Mouse (Mus musculus) bone marrow, adult 2 months (tissue): ENCODE results near the gene Klhl21. TPM values are rescaled to one million over a fixed set of nuclear protein-coding genes. Genes with fewer than 3 reads are reported as not detected.
A peak's percentile ranks its signal among the peaks of the same experiment; 100 is the strongest.

Experiments used
- H3K27ac ChIP-seq: fragments of 200-500 bp; 2 replicates; pipeline ENCODE4 v1.5.1; 2012; ENCODE audit warnings: low read depth, mild to moderate bottlenecking, control low read depth, inconsistent platforms, low read length; ENCODE audit not compliant: control insufficient read depth, poor library complexity, insufficient read depth
- H3K4me1 ChIP-seq: fragments of 200-500 bp; 2 replicates; pipeline ENCODE4 v1.6.1; 2011; ENCODE audit warnings: low read length; ENCODE audit not compliant: control insufficient read depth, insufficient read depth
- H3K4me3 ChIP-seq: fragments of 200-500 bp; replicated peaks from 2 replicates; pipeline ENCODE3; 2011; ENCODE audit warnings: mild to moderate bottlenecking, low read depth, low read length, control low read depth; ENCODE audit not compliant: control insufficient read depth
- CTCF ChIP-seq: fragments of 200-500 bp; IDR thresholded peaks from 2 replicates; pipeline ENCODE4 v1.5.1; 2011; ENCODE audit warnings: low read length, control low read depth; ENCODE audit not compliant: control insufficient read depth, insufficient read depth
- POLR2A ChIP-seq: fragments of 200-500 bp; IDR thresholded peaks from 2 replicates; pipeline ENCODE4 v1.6.1; 2011; ENCODE audit warnings: low read depth, mild to moderate bottlenecking, control low read depth, low read length, borderline replicate concordance; ENCODE audit not compliant: control insufficient read depth
- WGBS: fragments of 180-500 bp; shearing (Covaris S2); methylation state at CpG from one replicate; pipeline ENCODE4 v1.1.7; 2018; 5-methylcytosine and 5-hydroxymethylcytosine counted together
- polyA plus RNA-seq: library from polyadenylated mRNA; stranded (reverse); fragments of >200 nt; gene quantifications from 2 replicates; pipeline ENCODE4 v1.2.4, GENCODE M21; 2011; ENCODE audit warnings: low replicate concordance; ENCODE audit not compliant: missing spikeins, insufficient read depth, insufficient read length

Gene Klhl21
- 3.5 and 6.6 TPM in 2 replicates for polyA plus RNA-seq

DNA sequence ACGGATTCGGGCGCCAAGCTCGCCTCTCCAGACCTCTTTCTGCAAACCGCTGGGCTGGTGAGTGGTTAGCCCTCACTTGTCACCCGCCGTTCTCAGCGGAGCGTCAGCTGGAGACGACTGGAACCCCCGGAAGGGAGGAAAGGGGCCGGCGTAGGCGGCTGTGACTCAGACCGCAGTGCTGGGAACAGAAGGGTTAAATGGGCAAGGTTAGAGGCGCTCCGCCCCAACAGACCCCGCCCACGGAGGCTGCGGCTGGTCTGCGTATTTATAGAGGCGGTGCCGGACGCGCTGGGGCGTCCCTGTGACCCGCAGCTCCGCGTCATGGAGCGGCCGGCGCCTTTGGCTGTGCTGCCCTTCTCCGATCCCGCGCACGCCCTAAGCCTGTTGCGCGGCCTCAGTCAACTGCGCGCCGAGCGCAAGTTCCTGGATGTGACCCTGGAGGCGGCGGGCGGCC lies at the start of gene Klhl21:
Gene Klhl21, plus strand, starts transcription at position 182 of the 454 bp plus-strand sequence.
- Histone ChIP-seq H3K4me3 (peak within 1 kb of the TSS; percentile 81), H3K4me1 (no peaks in the 10 kb centered on the region)
- under 1% methylated on average over 45 of the region's 45 CpGs for WGBS

DNA sequence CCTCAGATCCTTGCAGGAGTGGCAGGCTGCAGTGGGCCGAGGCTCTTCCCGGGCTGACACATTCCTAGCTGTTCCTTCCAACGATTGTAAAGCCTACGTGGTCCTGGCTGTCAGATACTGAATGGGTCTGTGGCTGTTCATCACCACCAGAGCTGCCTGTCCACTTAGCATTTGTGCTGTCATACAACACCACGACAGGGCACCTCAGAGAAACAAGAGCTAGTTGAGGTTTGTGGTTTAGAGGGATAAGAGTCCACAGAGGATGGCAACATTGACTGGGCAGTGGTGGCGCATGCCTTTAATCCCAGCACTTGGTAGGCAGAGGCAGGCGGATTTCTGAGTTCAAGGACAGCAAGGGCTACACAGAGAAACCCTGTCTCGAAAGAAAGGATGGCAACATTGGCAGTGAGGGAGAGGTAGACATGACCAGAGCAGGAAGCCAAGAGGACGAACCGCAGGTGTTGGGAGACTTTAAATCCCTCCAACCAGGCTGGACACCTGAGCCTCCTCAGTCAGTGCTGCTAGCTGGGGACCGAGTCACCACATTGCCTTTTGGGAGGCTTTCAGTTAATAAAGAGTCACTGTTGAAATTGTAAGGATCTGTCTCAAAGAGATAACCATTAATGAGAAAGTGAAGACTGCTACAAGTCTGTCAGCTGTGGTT lies 48.6 kb upstream of the Klhl21 start:
- H3K4me1 ChIP-seq = peaks cover 17% of the 10 kb centered on the region

More for the DNA sequence above, at the start of gene Klhl21:
- peak within 1 kb of the TSS; percentile 83 for H3K27ac ChIP-seq
- TF ChIP-seq POLR2A (peak; percentile 87), CTCF (no peak)

GRCm38 (mm10) chr4:151960513-151960854 lies 48.1 kb upstream of the Klhl21 start:
- Histone ChIP-seq H3K27ac (peak overlapping the region; percentile 77), H3K4me3 (no peak overlapping the region), H3K4me1 (peaks cover 17% of the 10 kb centered on the region)
- WGBS = 52% methylated on average over 3 of the region's 3 CpGs
- TF ChIP-seq POLR2A = peak; percentile 53; the same call in 1 of the 2 replicates
- TF ChIP-seq CTCF = no peak

More for the DNA sequence above, 48.6 kb upstream of the Klhl21 start:
- TF ChIP-seq POLR2A = no peak
- no peak for TF ChIP-seq CTCF
- Histone ChIP-seq H3K27ac (peak overlapping the region; percentile 77), H3K4me3 (no peak overlapping the region)
- 67% methylated on average over 11 of the region's 11 CpGs for WGBS

- Histone ChIP-seq H3K27ac (peak overlapping the region; percentile 14; the same call in 1 of the 2 replicates), H3K4me3 (no peak overlapping the region), H3K4me1 (peaks cover 17% of the 10 kb centered on the region)
- WGBS = 27% methylated on average over 3 of the region's 3 CpGs
- no peak for TF ChIP-seq POLR2A
- TF ChIP-seq CTCF = no peak
Observed at GRCm38 (mm10) chr4:151962817-151963216, 45.8 kb upstream of the Klhl21 start.

GRCm38 (mm10) chr4:151968204-151968921 lies 40.2 kb upstream of the Klhl21 start:
- TF ChIP-seq POLR2A = no peak
- no peak for TF ChIP-seq CTCF
- no peaks in the 10 kb centered on the region; the same call in 1 of the 2 replicates for H3K4me1 ChIP-seq
- H3K27ac ChIP-seq = no peak overlapping the region
- H3K4me3 ChIP-seq = no peak overlapping the region
- 94% methylated on average over 26 of the region's 26 CpGs for WGBS

- no peaks in the 10 kb centered on the region for H3K4me1 ChIP-seq
- no peak overlapping the region for H3K4me3 ChIP-seq
- WGBS = 67% methylated on average over 10 of the region's 10 CpGs
- TF ChIP-seq POLR2A (no peak), CTCF (peak; percentile 73)
- H3K27ac ChIP-seq = no peak overlapping the region
Observed at GRCm38 (mm10) chr4:151972221-151972967, 36.2 kb upstream of the Klhl21 start.

GRCm38 (mm10) chr4:151975441-151975840 lies 33.2 kb upstream of the Klhl21 start:
- H3K4me1 ChIP-seq = 0 out of 2 replicates have a peak, but pooled peaks cover 2% of the 10 kb centered on the region
- WGBS = 84% methylated on average over 3 of the region's 3 CpGs
- no peak overlapping the region for H3K4me3 ChIP-seq
- no peak for TF ChIP-seq CTCF
- no peak for TF ChIP-seq POLR2A
- H3K27ac ChIP-seq = no peak overlapping the region

DNA sequence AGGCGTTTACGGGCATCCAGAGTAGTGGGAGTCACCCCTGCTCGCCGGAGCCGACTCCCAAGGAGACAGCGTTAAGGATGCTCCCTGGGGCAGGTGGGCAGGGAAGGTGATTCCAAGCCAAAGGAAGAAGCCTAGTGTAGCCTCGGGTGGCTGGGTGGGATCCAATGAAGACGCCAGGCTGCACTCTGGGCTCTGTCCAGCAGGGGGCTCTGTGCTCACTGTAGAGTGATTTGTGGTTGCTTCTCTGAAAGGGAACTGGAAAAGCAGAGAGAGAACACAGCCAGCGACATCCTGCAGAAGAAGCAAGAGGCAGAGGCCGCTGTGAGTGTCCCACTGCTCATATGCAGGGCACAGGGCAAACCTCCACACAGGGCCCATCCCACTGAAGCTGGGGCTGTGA lies 30.9 kb upstream of the Klhl21 start:
- Histone ChIP-seq H3K4me3 (no peak overlapping the region), H3K27ac (peak overlapping the region; percentile 18; the same call in 1 of the 2 replicates), H3K4me1 (0 out of 2 replicates have a peak, but pooled peaks cover 2% of the 10 kb centered on the region)
- 42% methylated on average over 10 of the region's 10 CpGs for WGBS
- peak; percentile 86 for TF ChIP-seq CTCF
- TF ChIP-seq POLR2A = no peak
